Mouse (Mus musculus) G1E (cell line): ENCODE data around the gene Klhdc8b.

Experiments
- CTCF ChIP-seq: IDR thresholded peaks from 2 replicates; pipeline ENCODE4 v1.5.1; 2012; ENCODE audit warnings: low read depth, low read length, inconsistent platforms, mixed read lengths
- GATA1 ChIP-seq: IDR thresholded peaks from 2 replicates; pipeline ENCODE4 v1.6.1; 2012; ENCODE audit warnings: borderline replicate concordance, low read length, inconsistent platforms, mixed read lengths
- GATA2 ChIP-seq: IDR thresholded peaks from 2 replicates; pipeline ENCODE4 v1.6.1; 2012; ENCODE audit warnings: low read depth, low read length, inconsistent platforms, borderline replicate concordance
- POLR2AphosphoS5 ChIP-seq: IDR thresholded peaks from 2 replicates; pipeline ENCODE4 v1.6.1; 2012; ENCODE audit warnings: low read depth, low read length, inconsistent platforms; ENCODE audit not compliant: insufficient replicate concordance
- TAL1 ChIP-seq: conservative IDR thresholded peaks from 2 replicates; pipeline ENCODE4 v1.6.1; 2012; ENCODE audit warnings: low read depth, low read length, inconsistent platforms, mixed read lengths

DNA sequence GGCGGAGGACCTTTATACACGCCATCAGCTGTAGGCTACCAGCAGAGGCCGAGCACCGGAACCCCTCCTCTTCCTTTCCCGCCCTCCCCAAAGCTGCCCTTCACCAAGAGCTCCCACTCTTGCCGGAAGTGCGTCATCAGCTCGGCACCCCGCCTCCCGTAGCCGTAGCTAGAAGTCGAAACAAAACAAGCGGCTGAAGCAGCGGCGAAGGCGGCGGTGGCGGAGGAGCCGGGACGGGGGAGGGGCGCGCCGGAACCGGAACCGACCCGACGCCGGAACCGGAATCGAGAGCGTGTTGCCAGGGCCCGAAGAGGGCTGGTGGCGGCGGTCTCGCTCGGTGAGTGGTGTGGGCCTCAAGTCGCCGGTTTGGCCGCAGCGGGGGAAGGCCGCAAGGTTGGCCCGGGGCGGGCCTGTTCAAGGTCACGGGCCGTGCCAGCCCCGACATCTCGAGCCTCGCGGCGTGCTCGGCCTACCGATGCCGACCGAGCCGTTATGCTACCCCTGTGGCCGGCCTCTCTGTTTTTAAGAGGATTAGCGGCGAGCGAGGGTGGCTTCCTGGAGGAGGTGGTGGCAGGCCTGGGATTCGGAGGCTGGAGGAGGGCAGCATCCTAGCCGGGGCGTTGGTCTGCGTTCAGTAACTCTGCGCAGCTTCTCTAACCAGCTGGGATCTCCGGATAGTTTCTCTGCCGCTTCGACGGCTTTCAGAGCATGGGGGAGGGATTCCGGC lies 29.3 kb upstream of the Klhdc8b start, which contains the start of gene Usp19:
- TF ChIP-seq CTCF (no peak), TAL1 (no peak), GATA2 (no peak), POLR2AphosphoS5 (no peak), GATA1 (no peak)
